ENCODE assay signal across 29 mouse cellular contexts in genomic region chr12:118839398-118839797, GRCm38 (mm10). TPM values are rescaled to one million over a fixed set of nuclear protein-coding genes. Genes with fewer than 3 reads are reported as not detected.
DNase-seq lines count a peak whose midpoint lies in the region; ATAC-seq and TF ChIP-seq lines count a peak whose summit lies in the region.
"Had no signal": no experiment of that assay in that cellular context is flagged by ENCODE, and none has a peak within 500 bp of the region (broad histone marks: within the 10 kb centered on the region; RNA-seq: fewer than 3 reads in every experiment).

No protein-coding gene starts in this region.

- H3K4me1 ChIP-seq in forebrain, embryonic 10.5 days, result peaks cover 95% of the 10 kb centered on the region
- peaks cover 46% of the 10 kb centered on the region for H3K4me1 ChIP-seq in forebrain, embryonic 12.5 days
- H3K4me1 ChIP-seq in lung, embryonic 14.5 days (ENCODE audit: insufficient read depth), result no peaks in the 10 kb centered on the region
- H3K4me1 ChIP-seq in lung, postnatal 0 days (ENCODE audit: insufficient read depth, low read depth, low read length), result peaks cover 3% of the 10 kb centered on the region; the same call in 1 of the 2 replicates

- H3K9me3 ChIP-seq in forebrain, embryonic 10.5 days, result no peaks in the 10 kb centered on the region
- no peaks in the 10 kb centered on the region for H3K9me3 ChIP-seq in forebrain, embryonic 12.5 days
- H3K9me3 ChIP-seq in lung, embryonic 14.5 days (ENCODE audit: low read depth, low read length), result no peaks in the 10 kb centered on the region
- no peaks in the 10 kb centered on the region for H3K9me3 ChIP-seq in lung, postnatal 0 days (ENCODE audit: low read length)
- H3K9me3 ChIP-seq: embryonic facial prominence, embryonic 12.5 days; embryonic facial prominence, embryonic 15.5 days; heart, embryonic 10.5 days; heart, embryonic 13.5 days; hindbrain, embryonic 12.5 days; intestine, embryonic 15.5 days had no signal

- H3K4me2 ChIP-seq in forebrain, embryonic 12.5 days, result no peak overlapping the region
- no peak overlapping the region for H3K4me2 ChIP-seq in lung, embryonic 14.5 days
- no peak overlapping the region for H3K4me2 ChIP-seq in lung, postnatal 0 days (replicated peaks; ENCODE audit: low read depth, low read length)
- H3K4me2 ChIP-seq: embryonic facial prominence, embryonic 12.5 days; embryonic facial prominence, embryonic 15.5 days; heart, embryonic 13.5 days; hindbrain, embryonic 12.5 days; intestine, embryonic 15.5 days had no signal

- no peaks in the 10 kb centered on the region for H3K36me3 ChIP-seq in forebrain, embryonic 10.5 days (replicated peaks)
- no peaks in the 10 kb centered on the region for H3K36me3 ChIP-seq in forebrain, embryonic 12.5 days (replicated peaks)
- no peaks in the 10 kb centered on the region for H3K36me3 ChIP-seq in lung, embryonic 14.5 days (ENCODE audit: insufficient read depth)
- no peaks in the 10 kb centered on the region for H3K36me3 ChIP-seq in lung, postnatal 0 days (ENCODE audit: insufficient read depth, low read length)
- H3K36me3 ChIP-seq: embryonic facial prominence, embryonic 12.5 days; embryonic facial prominence, embryonic 15.5 days; G1E; heart, embryonic 10.5 days; heart, embryonic 13.5 days; hindbrain, embryonic 12.5 days; intestine, embryonic 15.5 days had no signal

- 4% methylated on average over 5 of the region's 5 CpGs for WGBS in forebrain, embryonic 10.5 days
- 8% methylated on average over 5 of the region's 5 CpGs for WGBS in forebrain, embryonic 12.5 days
- 13% methylated on average over 5 of the region's 5 CpGs for WGBS in lung, embryonic 14.5 days
- WGBS in lung, postnatal 0 days, result 9% methylated on average over 5 of the region's 5 CpGs

- no peak for TF ChIP-seq CTCF in lung, embryonic 14.5 days (IDR thresholded peaks at IDR 0.05; ENCODE audit: low read depth)
- no peak for TF ChIP-seq CTCF in lung, postnatal 0 days (IDR thresholded peaks at IDR 0.05)

- no peak for TF ChIP-seq EP300 in lung, postnatal 0 days (IDR thresholded peaks at IDR 0.05)

- H3K27ac ChIP-seq in forebrain, embryonic 10.5 days, result 0 out of 2 replicates have a peak overlapping the region, but pooled peaks have one; percentile 88
- H3K27ac ChIP-seq in forebrain, embryonic 12.5 days, result no peak overlapping the region
- H3K27ac ChIP-seq in lung, embryonic 14.5 days (ENCODE audit: low read depth), result no peak overlapping the region
- no peak overlapping the region for H3K27ac ChIP-seq in lung, postnatal 0 days (ENCODE audit: low read length)
- H3K27ac ChIP-seq: embryonic facial prominence, embryonic 12.5 days; embryonic facial prominence, embryonic 15.5 days; heart, adult 2 months; heart, embryonic 10.5 days; heart, embryonic 13.5 days; hindbrain, embryonic 12.5 days; intestine, embryonic 15.5 days had no signal

- no peak for ATAC-seq in forebrain, embryonic 12.5 days (ENCODE audit: low FRiP score)
- no peak for ATAC-seq in lung, embryonic 14.5 days (ENCODE audit: insufficient read depth)
- ATAC-seq in lung, postnatal 0 days, result no peak
- ATAC-seq: hindbrain, embryonic 16.5 days; intestine, embryonic 15.5 days; Patski had no signal

- no peak overlapping the region for H3K4me3 ChIP-seq in forebrain, embryonic 10.5 days
- H3K4me3 ChIP-seq in forebrain, embryonic 12.5 days (replicated peaks), result no peak overlapping the region
- no peak overlapping the region for H3K4me3 ChIP-seq in lung, embryonic 14.5 days (ENCODE audit: low read depth, low read length)
- H3K4me3 ChIP-seq in lung, postnatal 0 days (ENCODE audit: low read depth, low read length), result no peak overlapping the region
- H3K4me3 ChIP-seq: embryonic facial prominence, embryonic 12.5 days; embryonic facial prominence, embryonic 15.5 days; heart, adult 2 months; heart, embryonic 10.5 days; heart, embryonic 13.5 days; hindbrain, embryonic 12.5 days; intestine, embryonic 15.5 days had no signal

- peaks cover 100% of the 10 kb centered on the region for H3K27me3 ChIP-seq in forebrain, embryonic 10.5 days (ENCODE audit: poor library complexity, severe bottlenecking)
- H3K27me3 ChIP-seq in forebrain, embryonic 12.5 days, result peaks cover 60% of the 10 kb centered on the region
- peaks cover 92% of the 10 kb centered on the region for H3K27me3 ChIP-seq in lung, embryonic 14.5 days (ENCODE audit: insufficient read depth, low read length)
- H3K27me3 ChIP-seq in lung, postnatal 0 days (replicated peaks; ENCODE audit: insufficient read depth, low read length), result peaks cover 72% of the 10 kb centered on the region
- H3K27me3 ChIP-seq: CH12.LX had no signal

- no peak for DNase-seq in forebrain, embryonic 10.5 days (ENCODE audit: extremely low spot score, low spot score)
- DNase-seq in lung, embryonic 14.5 days, result peak; percentile 5
- no peak for DNase-seq in lung, postnatal 0 days (ENCODE audit: low spot score)
- DNase-seq in embryo, embryonic 11 days, result peak; percentile 26
- DNase-seq in thymus, postnatal 14 days, result no peak
- DNase-seq in right cerebral cortex, adult 18-20 months, result no peak
- DNase-seq: adrenal gland, postnatal 10 days; B cell, adult 2 months; cerebellum, adult 11-12 months; cerebellum, adult 8-10 months; cerebellum, postnatal 36 days; gastrocnemius, postnatal 10 days; gastrocnemius, postnatal 36 days; heart, adult 2 months; heart, postnatal 14 days; heart, postnatal 4 days; kidney, adult 11 months had no signal

- H3K9ac ChIP-seq in forebrain, embryonic 12.5 days, result no peak overlapping the region
- H3K9ac ChIP-seq in lung, embryonic 14.5 days, result no peak overlapping the region
- H3K9ac ChIP-seq in lung, postnatal 0 days (replicated peaks; ENCODE audit: low read depth), result no peak overlapping the region
- H3K9ac ChIP-seq: embryonic facial prominence, embryonic 12.5 days; embryonic facial prominence, embryonic 15.5 days; heart, embryonic 13.5 days; hindbrain, embryonic 12.5 days; intestine, embryonic 15.5 days had no signal

RNA-seq across cellular contexts. Expression of gene Sp8, which starts 6.7 kb away (rescaled TPM):
- polyA plus RNA-seq in forebrain, embryonic 10.5 days (2016; fragmentation: Nextera tagmentation; extraction: Ambion mirVana), result 17.5 and 20.9 TPM in 2 replicates
- polyA plus RNA-seq in forebrain, embryonic 12.5 days (2016; fragmentation: Nextera tagmentation; extraction: Ambion mirVana), result 24.8 and 29.6 TPM in 2 replicates
- polyA plus RNA-seq in lung, embryonic 14.5 days (2014; fragmentation: Nextera tagmentation; extraction: Ambion mirVana), result not detected in 2 replicates
- not detected in 2 replicates for polyA plus RNA-seq in lung, postnatal 0 days (2015; fragmentation: Nextera tagmentation; extraction: Ambion mirVana)
- polyA plus RNA-seq: G1E; heart, adult 2 months; heart, embryonic 13.5 days; heart, embryonic 16.5 days; intestine, embryonic 15.5 days had no signal

Comparison
In these comparisons a context has a peak if more than half of its experiments do, and no peak if none do; other contexts are left out.
1. DNase-seq: peak in lung, embryonic 14.5 days (single experiment) and embryo, embryonic 11 days (single experiment); none in forebrain, embryonic 10.5 days (single experiment), lung, postnatal 0 days (single experiment), thymus, postnatal 14 days (single experiment) and right cerebral cortex, adult 18-20 months (single experiment).
2. RNA of gene Sp8, which starts 6.7 kb away (polyA plus RNA-seq): 24.8 to 29.6 TPM in forebrain, embryonic 12.5 days and 17.5 to 20.9 TPM in forebrain, embryonic 10.5 days; not detected in lung, embryonic 14.5 days and not detected in lung, postnatal 0 days; every median in the first group is over 10 times any median in the second.